In the genomic region with DNA sequence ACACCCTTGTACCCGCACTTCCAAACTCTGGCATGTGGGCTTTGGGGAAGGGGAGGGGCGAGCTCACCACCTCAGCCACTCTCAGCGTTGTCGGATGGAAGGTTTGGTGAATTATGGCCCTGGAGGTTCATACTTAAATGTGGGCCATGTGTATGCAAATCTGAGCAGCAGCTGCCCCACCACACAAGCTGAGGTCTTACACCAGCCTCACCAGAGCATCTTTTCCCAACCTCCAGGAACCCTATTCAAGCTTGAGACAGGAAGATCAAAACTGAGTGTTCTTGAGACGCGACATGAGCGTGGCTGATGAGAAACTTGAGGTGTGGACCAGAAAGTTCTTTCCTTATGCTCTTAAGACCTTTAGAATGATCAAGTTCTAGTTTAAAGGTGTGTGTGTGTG, we compare ENCODE assay signal across 7 mouse cellular contexts. TPM values are rescaled to one million over a fixed set of nuclear protein-coding genes. Genes with fewer than 3 reads are reported as not detected.
DNase-seq lines count a peak whose midpoint lies in the region; ATAC-seq and TF ChIP-seq lines count a peak whose summit lies in the region.

No protein-coding gene starts in this region.

- peak overlapping the region; percentile 57; the same call in 1 of the 2 replicates for H3K9ac ChIP-seq in embryonic facial prominence, embryonic 14.5 days (ENCODE audit: low read depth, low read length)
- no peak overlapping the region for H3K9ac ChIP-seq in limb, embryonic 11.5 days (ENCODE audit: low read length)
- no peak overlapping the region; the same call in 1 of the 2 replicates for H3K9ac ChIP-seq in stomach, embryonic 14.5 days (replicated peaks; ENCODE audit: low read depth, low read length)

- no peak for DNase-seq in lung, adult 2 months
- DNase-seq in lung, adult 18-20 months: no peak
- DNase-seq in embryonic facial prominence, embryonic 14.5 days (ENCODE audit: low spot score): no peak
- peak; percentile 29 for DNase-seq in limb, embryonic 11.5 days (ENCODE audit: low spot score)
- no peak for DNase-seq in left cerebral cortex, adult 18-20 months (ENCODE audit: low spot score in 2 of 2)

- TF ChIP-seq POLR2A in lung, adult 2 months (IDR thresholded peaks at IDR 0.05; ENCODE audit: borderline replicate concordance, extremely low read depth, low read depth, low read length): no peak

- peak overlapping the region; percentile 14 for H3K4me3 ChIP-seq in lung, adult 2 months (replicated peaks; ENCODE audit: extremely low read depth, low read depth, low read length)
- H3K4me3 ChIP-seq in embryonic facial prominence, embryonic 14.5 days (ENCODE audit: low read depth, low read length): peak overlapping the region; percentile 49
- H3K4me3 ChIP-seq in limb, embryonic 11.5 days (ENCODE audit: low read depth, low read length): 0 out of 2 replicates have a peak overlapping the region, but pooled peaks have one; percentile 5
- peak overlapping the region; percentile 39 for H3K4me3 ChIP-seq in stomach, embryonic 14.5 days (ENCODE audit: low read depth, low read length)

- no peak for ATAC-seq in embryonic facial prominence, embryonic 14.5 days (ENCODE audit: low read depth)
- ATAC-seq in limb, embryonic 11.5 days (ENCODE audit: insufficient number of reproducible peaks, low FRiP score, low TSS enrichment, low read depth): no peak
- no peak for ATAC-seq in stomach, embryonic 14.5 days (ENCODE audit: insufficient number of reproducible peaks, insufficient read depth, low FRiP score, low read depth)
- ATAC-seq in activated CD4-positive, CD25-positive, alpha-beta regulatory T cell, adult 4 months: no peak

- peak overlapping the region; percentile 77 for H3K4me2 ChIP-seq in embryonic facial prominence, embryonic 14.5 days (ENCODE audit: low read depth, low read length)
- no peak overlapping the region for H3K4me2 ChIP-seq in limb, embryonic 11.5 days (ENCODE audit: low read depth, severe bottlenecking)
- H3K4me2 ChIP-seq in stomach, embryonic 14.5 days (replicated peaks; ENCODE audit: low read depth, low read length): peak overlapping the region; percentile 85; the same call in 1 of the 2 replicates

- WGBS in lung, adult 2 months: 50% methylated on average over 7 of the region's 7 CpGs
- WGBS in embryonic facial prominence, embryonic 14.5 days: 28% methylated on average over 7 of the region's 7 CpGs
- 30% methylated on average over 7 of the region's 7 CpGs for whole genome bisulfite sequencing in limb, embryonic 11.5 days
- WGBS in stomach, embryonic 14.5 days: 39% methylated on average over 7 of the region's 7 CpGs

- H3K4me1 ChIP-seq in lung, adult 2 months (ENCODE audit: control insufficient read depth, insufficient read depth, low read length): peaks cover 2% of the 10 kb centered on the region; the same call in 1 of the 2 replicates
- H3K4me1 ChIP-seq in embryonic facial prominence, embryonic 14.5 days (ENCODE audit: control insufficient read depth, insufficient read depth, low read length): peaks cover 11% of the 10 kb centered on the region
- peaks cover 9% of the 10 kb centered on the region for H3K4me1 ChIP-seq in limb, embryonic 11.5 days (ENCODE audit: control insufficient read depth, insufficient read depth, low read length)
- H3K4me1 ChIP-seq in stomach, embryonic 14.5 days (ENCODE audit: control insufficient read depth, insufficient read depth, low read length): peaks cover 10% of the 10 kb centered on the region; the same call in 1 of the 2 replicates

- H3K9me3 ChIP-seq in embryonic facial prominence, embryonic 14.5 days (ENCODE audit: control insufficient read depth, low read length): no peaks in the 10 kb centered on the region
- H3K9me3 ChIP-seq in limb, embryonic 11.5 days (ENCODE audit: control insufficient read depth, low read length): no peaks in the 10 kb centered on the region
- no peaks in the 10 kb centered on the region for H3K9me3 ChIP-seq in stomach, embryonic 14.5 days (ENCODE audit: control insufficient read depth, low read depth, low read length)

- H3K27me3 ChIP-seq in embryonic facial prominence, embryonic 14.5 days (replicated peaks; ENCODE audit: control insufficient read depth, insufficient read depth, low read length): peaks cover 39% of the 10 kb centered on the region
- H3K27me3 ChIP-seq in limb, embryonic 11.5 days (ENCODE audit: control insufficient read depth, insufficient read depth, low read length): peaks cover 32% of the 10 kb centered on the region
- peaks cover 11% of the 10 kb centered on the region; the same call in 1 of the 2 replicates for H3K27me3 ChIP-seq in stomach, embryonic 14.5 days (ENCODE audit: control insufficient read depth, insufficient read depth, low read length)

- no peaks in the 10 kb centered on the region for H3K36me3 ChIP-seq in embryonic facial prominence, embryonic 14.5 days (ENCODE audit: control insufficient read depth, insufficient read depth, low read length)
- H3K36me3 ChIP-seq in limb, embryonic 11.5 days (ENCODE audit: control insufficient read depth, insufficient read depth, low read length): no peaks in the 10 kb centered on the region
- H3K36me3 ChIP-seq in stomach, embryonic 14.5 days (ENCODE audit: control insufficient read depth, insufficient read depth, low read length): no peaks in the 10 kb centered on the region

- no peak overlapping the region for H3K27ac ChIP-seq in embryonic facial prominence, embryonic 14.5 days (replicated peaks; ENCODE audit: low read depth, low read length)
- H3K27ac ChIP-seq in limb, embryonic 11.5 days (replicated peaks; ENCODE audit: low read depth, low read length): no peak overlapping the region
- no peak overlapping the region for H3K27ac ChIP-seq in stomach, embryonic 14.5 days (ENCODE audit: low read length)

- no peak for TF ChIP-seq CTCF in lung, adult 2 months (IDR thresholded peaks at IDR 0.05; ENCODE audit: insufficient read depth, low read length)

RNA-seq across cellular contexts. Expression of gene Cbr3, which starts 1.4 kb away (rescaled TPM):
- polyA plus RNA-seq in lung, adult 2 months (2012; rRNA removed): 25.7 and 31.6 TPM in 2 replicates
- 11.7 and 15.9 TPM in 2 replicates for polyA plus RNA-seq in embryonic facial prominence, embryonic 14.5 days (2014; fragmentation: Nextera tagmentation; extraction: Ambion mirVana)
- polyA plus RNA-seq in limb, embryonic 11.5 days (2014; fragmentation: Nextera tagmentation; extraction: Ambion mirVana): 0.96 and 1.3 TPM in 2 replicates
- polyA plus RNA-seq in stomach, embryonic 14.5 days (2014; fragmentation: Nextera tagmentation; extraction: Ambion mirVana): 13.8 and 15.1 TPM in 2 replicates
- polyA plus RNA-seq in activated CD4-positive, CD25-positive, alpha-beta regulatory T cell, adult 4 months (2017; shearing (Covaris generic)): not detected
- total RNA-seq in left cerebral cortex, adult 18-20 months (2021): 10 to 100 TPM; 21.2 to 21.8 TPM

RNA-seq across cellular contexts. Expression of gene Dop1b, which starts 27.3 kb away (rescaled TPM):
- 61.2 and 68.3 TPM in 2 replicates for polyA plus RNA-seq in lung, adult 2 months (2012; rRNA removed)
- 13.4 and 14.0 TPM in 2 replicates for polyA plus RNA-seq in embryonic facial prominence, embryonic 14.5 days (2014; fragmentation: Nextera tagmentation; extraction: Ambion mirVana)
- 7.2 and 7.7 TPM in 2 replicates for polyA plus RNA-seq in limb, embryonic 11.5 days (2014; fragmentation: Nextera tagmentation; extraction: Ambion mirVana)
- polyA plus RNA-seq in stomach, embryonic 14.5 days (2014; fragmentation: Nextera tagmentation; extraction: Ambion mirVana): 20.4 and 24.7 TPM in 2 replicates
- polyA plus RNA-seq in activated CD4-positive, CD25-positive, alpha-beta regulatory T cell, adult 4 months (2017; shearing (Covaris generic)): 10 to 100 TPM; 24.5 to 25.5 TPM
- total RNA-seq in left cerebral cortex, adult 18-20 months (2021): 10 to 100 TPM; 86.3 to 90.5 TPM

RNA-seq across cellular contexts. Expression of gene Gm5678, which starts 56.5 kb away (rescaled TPM):
- not detected in 2 replicates for polyA plus RNA-seq in lung, adult 2 months (2012; rRNA removed)
- polyA plus RNA-seq in embryonic facial prominence, embryonic 14.5 days (2014; fragmentation: Nextera tagmentation; extraction: Ambion mirVana): not detected in 2 replicates
- not detected in 2 replicates for polyA plus RNA-seq in limb, embryonic 11.5 days (2014; fragmentation: Nextera tagmentation; extraction: Ambion mirVana)
- polyA plus RNA-seq in stomach, embryonic 14.5 days (2014; fragmentation: Nextera tagmentation; extraction: Ambion mirVana): not detected in 2 replicates
- under 1 TPM in 1 of 2 experiments, not detected in 1; 0.78 TPM for polyA plus RNA-seq in activated CD4-positive, CD25-positive, alpha-beta regulatory T cell, adult 4 months (2017; shearing (Covaris generic))
- total RNA-seq in left cerebral cortex, adult 18-20 months (2021): 1 to 10 TPM; 3.3 to 5.0 TPM
